Mouse (Mus musculus): ENCODE results near the gene Smim22. TPM values are rescaled to one million over a fixed set of nuclear protein-coding genes. Genes with fewer than 3 reads are reported as not detected.

Gene Smim22
- total RNA-seq (2014; rRNA removed) (not detected in 2 replicates), polyA plus RNA-seq (2015; fragmentation: Nextera tagmentation; extraction: Ambion mirVana) (0.87 and 1.8 TPM in 2 replicates)

DNA sequence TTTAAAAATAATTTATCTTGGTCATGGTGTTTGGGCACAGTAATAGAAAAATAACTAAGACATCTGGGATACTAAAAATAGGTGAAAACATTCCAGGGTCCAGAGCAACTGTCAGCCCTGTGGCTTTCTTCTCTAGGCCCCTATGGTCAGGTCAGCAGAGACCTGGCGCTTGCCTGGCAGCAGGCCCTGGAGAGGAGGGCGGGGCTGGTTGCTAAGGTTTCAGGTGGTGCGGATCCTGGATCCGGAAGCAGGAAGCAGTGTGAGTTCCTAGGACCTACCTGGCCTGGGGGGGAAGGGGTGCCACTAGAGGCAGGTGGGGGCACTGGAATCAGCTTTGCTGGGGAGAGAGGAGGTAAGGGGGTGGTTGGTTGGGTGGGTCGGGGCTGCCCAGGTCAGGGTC, at the start of gene Smim22:
Gene Smim22, plus strand, starts transcription at position 222 of the 400 bp plus-strand sequence.
- no peaks in the 10 kb centered on the region for H3K4me1 ChIP-seq (ENCODE audit: insufficient read depth)
- TF ChIP-seq CTCF (IDR thresholded peaks at IDR 0.05; ENCODE audit: low read depth): no peak

DNA sequence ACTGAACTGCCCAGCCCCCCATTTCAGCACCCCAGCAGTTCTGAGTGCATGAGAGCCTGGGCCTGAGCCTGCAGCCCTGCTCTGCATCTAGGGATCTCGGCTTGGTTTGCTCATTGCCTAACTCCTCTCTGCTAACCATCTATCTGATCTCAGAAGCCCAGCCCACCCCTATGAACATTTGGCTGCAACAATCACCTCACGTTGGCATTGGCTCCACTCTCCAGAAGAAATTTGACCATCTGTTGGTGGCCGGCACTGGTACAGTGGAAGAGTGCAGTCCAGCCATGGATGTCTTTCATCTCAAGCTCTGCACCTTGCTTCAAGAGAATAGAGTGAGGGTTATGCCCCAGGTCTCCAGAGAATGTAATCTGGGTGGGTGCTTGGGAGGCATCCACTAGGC, 49.6 kb upstream of the Smim22 start:
- ATAC-seq: no peak
- Histone ChIP-seq H3K4me3 (ENCODE audit: low read depth, low read length) (no peak overlapping the region), H3K9ac (no peak overlapping the region), H3K27me3 (ENCODE audit: insufficient read depth, low read length) (no peaks in the 10 kb centered on the region), H3K27ac (ENCODE audit: low read depth, low read length) (no peak overlapping the region), H3K9me3 (ENCODE audit: low read length) (no peaks in the 10 kb centered on the region), H3K4me1 (ENCODE audit: insufficient read depth) (no peaks in the 10 kb centered on the region), H3K4me2 (ENCODE audit: low read depth) (no peak overlapping the region), H3K36me3 (ENCODE audit: insufficient read depth) (peaks cover 55% of the 10 kb centered on the region)
- DNase-seq: no peak
- WGBS: 83% methylated on average over 3 of the region's 3 CpGs
- no peak for TF ChIP-seq CTCF (IDR thresholded peaks at IDR 0.05; ENCODE audit: low read depth)

More for the DNA sequence above, at the start of gene Smim22:
- H3K36me3 ChIP-seq (ENCODE audit: insufficient read depth): 0 out of 2 replicates have a peak, but pooled peaks cover 6% of the 10 kb centered on the region
- ATAC-seq (no peak), DNase-seq (no peak)
- H3K9me3 ChIP-seq (ENCODE audit: low read length): no peaks in the 10 kb centered on the region
- no peak within 1 kb of the TSS for H3K9ac ChIP-seq
- no peak within 1 kb of the TSS for H3K4me2 ChIP-seq (ENCODE audit: low read depth)
- no peak within 1 kb of the TSS for H3K27ac ChIP-seq (ENCODE audit: low read depth, low read length)
- H3K27me3 ChIP-seq (ENCODE audit: insufficient read depth, low read length): no peaks in the 10 kb centered on the region
- no peak within 1 kb of the TSS for H3K4me3 ChIP-seq (ENCODE audit: low read depth, low read length)
- 59% methylated on average over 5 of the region's 5 CpGs for WGBS

DNA sequence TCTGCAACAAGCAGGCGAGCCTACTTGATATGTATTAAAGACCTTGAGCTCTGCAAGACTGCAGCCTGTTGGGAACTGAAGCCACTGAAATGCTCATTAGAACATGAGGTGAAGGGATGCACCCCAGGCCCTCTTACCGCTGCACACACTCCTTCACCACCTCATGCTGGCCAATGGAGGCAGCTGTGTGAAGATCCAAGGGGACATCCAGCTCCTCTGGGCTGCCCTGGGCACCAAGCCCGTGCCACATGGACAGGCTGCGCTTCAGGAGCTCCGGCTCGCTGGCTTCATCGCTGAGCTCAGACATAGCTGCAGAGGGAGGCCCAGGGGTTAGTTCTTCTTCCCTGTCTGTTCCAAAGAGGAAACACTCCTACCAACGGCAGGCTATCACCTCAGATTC, 46.8 kb upstream of the Smim22 start:
- Histone ChIP-seq H3K27ac (ENCODE audit: low read depth, low read length) (no peak overlapping the region), H3K36me3 (ENCODE audit: insufficient read depth) (peaks cover 28% of the 10 kb centered on the region), H3K9ac (no peak overlapping the region), H3K27me3 (ENCODE audit: insufficient read depth, low read length) (no peaks in the 10 kb centered on the region), H3K9me3 (ENCODE audit: low read length) (no peaks in the 10 kb centered on the region), H3K4me1 (ENCODE audit: insufficient read depth) (peaks cover 8% of the 10 kb centered on the region; the same call in 1 of the 2 replicates), H3K4me3 (ENCODE audit: low read depth, low read length) (no peak overlapping the region), H3K4me2 (ENCODE audit: low read depth) (no peak overlapping the region)
- DNase-seq (no peak), ATAC-seq (no peak)
- WGBS: 89% methylated on average over 8 of the region's 8 CpGs
- TF ChIP-seq CTCF (IDR thresholded peaks at IDR 0.05; ENCODE audit: low read depth): no peak

DNA sequence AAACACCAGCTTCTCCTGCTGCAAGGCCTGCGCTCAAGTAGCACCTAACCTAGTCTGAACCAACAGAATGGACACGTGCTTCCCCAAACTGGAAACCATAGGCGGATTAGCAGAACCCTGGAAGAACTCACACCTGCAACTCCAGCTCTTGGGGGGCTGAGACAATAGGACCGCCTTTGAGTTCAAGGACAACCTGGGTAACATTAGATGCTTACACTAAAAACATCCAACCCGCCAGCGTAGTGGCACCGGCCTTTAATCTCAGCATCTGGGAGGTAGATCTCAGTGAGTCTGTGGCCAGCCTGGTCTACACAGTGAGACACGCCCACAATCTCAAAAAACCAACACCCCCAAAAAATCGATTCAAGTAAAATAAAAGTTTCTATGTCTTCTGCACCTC, 43.7 kb upstream of the Smim22 start:
- DNase-seq (no peak), ATAC-seq (no peak)
- TF ChIP-seq CTCF (IDR thresholded peaks at IDR 0.05; ENCODE audit: low read depth): no peak
- Histone ChIP-seq H3K36me3 (ENCODE audit: insufficient read depth) (peaks cover 6% of the 10 kb centered on the region; the same call in 1 of the 2 replicates), H3K4me1 (ENCODE audit: insufficient read depth) (peaks cover 8% of the 10 kb centered on the region; the same call in 1 of the 2 replicates), H3K9ac (peak overlapping the region; percentile 90), H3K4me2 (ENCODE audit: low read depth) (peak overlapping the region; percentile 78), H3K9me3 (ENCODE audit: low read length) (no peaks in the 10 kb centered on the region), H3K27me3 (ENCODE audit: insufficient read depth, low read length) (no peaks in the 10 kb centered on the region), H3K27ac (ENCODE audit: low read depth, low read length) (peak overlapping the region; percentile 86; the same call in 1 of the 2 replicates), H3K4me3 (ENCODE audit: low read depth, low read length) (peak overlapping the region; percentile 83)
- 39% methylated on average over 9 of the region's 9 CpGs for WGBS

- DNase-seq: peak; percentile 99
- Histone ChIP-seq H3K4me2 (ENCODE audit: low read depth) (peak within 1 kb of the TSS; percentile 78), H3K36me3 (ENCODE audit: insufficient read depth) (peaks cover 6% of the 10 kb centered on the region; the same call in 1 of the 2 replicates), H3K4me3 (ENCODE audit: low read depth, low read length) (peak within 1 kb of the TSS; percentile 83), H3K9ac (peak within 1 kb of the TSS; percentile 90), H3K4me1 (ENCODE audit: insufficient read depth) (peaks cover 8% of the 10 kb centered on the region; the same call in 1 of the 2 replicates), H3K27ac (ENCODE audit: low read depth, low read length) (peak within 1 kb of the TSS; percentile 86), H3K27me3 (ENCODE audit: insufficient read depth, low read length) (no peaks in the 10 kb centered on the region), H3K9me3 (ENCODE audit: low read length) (no peaks in the 10 kb centered on the region)
- no peak for TF ChIP-seq CTCF (IDR thresholded peaks at IDR 0.05; ENCODE audit: low read depth)
- ATAC-seq: peak; percentile 97
- 1% methylated on average over 76 of the region's 76 CpGs for WGBS
Measured at GRCm38 (mm10) chr16:4963797-4964709, 43.0 kb upstream of the Smim22 start, which contains the start of gene Anks3. Anks3 (minus strand) TSS chr16:4964205.

DNA sequence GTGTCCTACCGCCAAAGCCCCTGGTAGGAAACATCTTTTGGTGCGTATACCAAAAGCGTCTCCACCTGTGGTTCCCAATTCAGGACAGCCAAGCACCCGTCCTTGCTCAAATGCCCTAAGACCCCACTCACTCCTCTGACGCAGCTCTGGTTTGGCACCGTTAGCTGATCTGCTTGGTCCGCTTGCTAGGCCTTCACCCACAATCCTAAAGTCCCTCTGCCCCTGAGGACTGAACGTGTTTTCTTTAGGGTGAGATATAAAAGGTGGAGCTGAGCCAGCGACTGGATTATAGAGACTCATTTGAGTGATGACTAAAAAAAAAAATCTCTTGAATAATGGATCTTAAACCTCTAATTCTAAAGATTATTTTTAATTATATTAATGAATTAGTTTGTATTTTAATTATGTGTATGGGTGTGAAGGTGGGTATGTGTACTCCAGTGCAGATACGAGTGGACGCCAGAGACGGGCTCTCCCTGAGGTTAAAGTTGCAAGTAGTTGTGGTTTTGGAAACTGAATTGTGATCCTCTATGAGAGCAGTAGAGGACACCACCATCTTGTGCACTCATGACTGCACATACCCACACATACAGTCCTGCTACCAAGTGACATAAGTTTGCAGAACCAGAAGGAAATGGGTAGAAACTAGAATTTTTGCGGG, 42.2 kb upstream of the Smim22 start:
- ATAC-seq: peak; percentile 1; the same call in 1 of the 2 replicates
- 21% methylated on average over 13 of the region's 13 CpGs for WGBS

More for the DNA sequence above, 42.2 kb upstream of the Smim22 start:
- Histone ChIP-seq H3K27me3 (ENCODE audit: insufficient read depth, low read length) (no peaks in the 10 kb centered on the region), H3K9ac (peak overlapping the region; percentile 90), H3K27ac (ENCODE audit: low read depth, low read length) (peak overlapping the region; percentile 86), H3K36me3 (ENCODE audit: insufficient read depth) (peaks cover 5% of the 10 kb centered on the region; the same call in 1 of the 2 replicates), H3K4me1 (ENCODE audit: insufficient read depth) (peaks cover 8% of the 10 kb centered on the region; the same call in 1 of the 2 replicates), H3K4me3 (ENCODE audit: low read depth, low read length) (peak overlapping the region; percentile 83), H3K4me2 (ENCODE audit: low read depth) (peak overlapping the region; percentile 78), H3K9me3 (ENCODE audit: low read length) (no peaks in the 10 kb centered on the region)
- no peak for DNase-seq
- TF ChIP-seq CTCF (IDR thresholded peaks at IDR 0.05; ENCODE audit: low read depth): no peak
